In the genomic region with DNA sequence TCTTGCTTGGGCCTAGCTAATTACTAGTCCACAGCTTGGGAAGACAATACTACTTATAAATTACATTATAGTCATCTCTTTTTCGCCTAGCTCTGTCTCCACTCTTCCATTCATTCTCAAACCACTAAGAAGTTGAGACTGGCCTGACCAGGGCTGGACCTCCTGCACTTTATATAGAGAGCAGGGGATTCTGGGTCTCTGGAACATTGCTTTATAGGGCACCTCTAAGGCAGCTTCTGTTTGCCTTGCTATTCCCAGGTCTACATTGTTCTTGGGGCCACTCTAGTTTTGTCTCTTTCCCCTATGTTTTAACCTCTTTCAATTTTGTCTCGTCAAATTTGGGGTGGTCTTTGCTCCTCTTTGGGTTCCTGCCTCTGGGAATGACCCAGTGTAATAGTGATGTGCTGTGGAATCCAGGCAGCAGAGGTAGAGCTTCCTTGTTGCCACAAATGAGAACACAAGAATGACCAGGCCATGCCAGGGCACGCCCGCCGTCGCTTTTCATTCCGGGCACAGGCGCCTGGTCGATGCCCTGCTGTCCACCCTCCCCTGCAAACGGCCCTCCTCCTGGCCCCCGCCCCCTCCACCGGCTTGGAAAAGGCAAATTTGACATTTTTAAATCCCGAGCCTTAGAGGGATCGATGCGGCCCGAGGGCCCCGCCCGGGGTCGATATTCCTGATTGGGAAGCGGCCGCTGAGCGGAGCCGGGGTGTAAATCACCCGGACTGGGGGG, we compare ENCODE assay signal across 10 mouse cellular contexts. TPM values are rescaled to one million over a fixed set of nuclear protein-coding genes. Genes with fewer than 3 reads are reported as not detected.
A peak's percentile ranks its signal among the peaks of the same experiment; 100 is the strongest.
DNase-seq lines count a peak whose midpoint lies in the region; ATAC-seq and TF ChIP-seq lines count a peak whose summit lies in the region.
"Had no signal": no experiment of that assay in that cellular context is flagged by ENCODE, and none has a peak within 500 bp of the region (broad histone marks: within the 10 kb centered on the region; RNA-seq: fewer than 3 reads in every experiment).

No protein-coding gene starts in this region.

- no peaks in the 10 kb centered on the region for H3K36me3 ChIP-seq in lung, embryonic 16.5 days (ENCODE audit: control insufficient read depth, insufficient read depth, low read length)
- H3K36me3 ChIP-seq in forebrain, postnatal 0 days (ENCODE audit: insufficient read depth): no peaks in the 10 kb centered on the region
- H3K36me3 ChIP-seq in limb, embryonic 13.5 days: no peaks in the 10 kb centered on the region
- peaks cover 6% of the 10 kb centered on the region; the same call in 1 of the 2 replicates for H3K36me3 ChIP-seq in small intestine, adult 2 months (ENCODE audit: control insufficient read depth, insufficient read depth, low read length)

- no peaks in the 10 kb centered on the region for H3K9me3 ChIP-seq in lung, embryonic 16.5 days (ENCODE audit: control insufficient read depth, low read length)
- H3K9me3 ChIP-seq in forebrain, postnatal 0 days (ENCODE audit: low read length): no peaks in the 10 kb centered on the region
- no peaks in the 10 kb centered on the region for H3K9me3 ChIP-seq in limb, embryonic 13.5 days

- no peak overlapping the region for H3K9ac ChIP-seq in lung, embryonic 16.5 days (ENCODE audit: low read length)
- H3K9ac ChIP-seq in forebrain, postnatal 0 days: peak overlapping the region; percentile 33; the same call in 1 of the 2 replicates
- peak overlapping the region; percentile 36 for H3K9ac ChIP-seq in limb, embryonic 13.5 days

- TF ChIP-seq POLR2A in lung, adult 2 months (IDR thresholded peaks at IDR 0.05; ENCODE audit: borderline replicate concordance, extremely low read depth, low read depth, low read length): no peak
- TF ChIP-seq POLR2A in small intestine, adult 2 months (IDR thresholded peaks at IDR 0.05; ENCODE audit: low read depth, low read length): no peak
- TF ChIP-seq POLR2A in cerebellum, adult 2 months (IDR thresholded peaks at IDR 0.05; ENCODE audit: borderline replicate concordance, insufficient read depth, low read length): no peak

- peaks cover 39% of the 10 kb centered on the region for H3K4me1 ChIP-seq in lung, embryonic 16.5 days (replicated peaks; ENCODE audit: control insufficient read depth, insufficient read depth, low read length)
- H3K4me1 ChIP-seq in lung, adult 2 months (ENCODE audit: control insufficient read depth, insufficient read depth, low read length): peaks cover 18% of the 10 kb centered on the region
- H3K4me1 ChIP-seq in forebrain, postnatal 0 days (ENCODE audit: insufficient read depth): 0 out of 2 replicates have a peak, but pooled peaks cover 15% of the 10 kb centered on the region
- peaks cover 51% of the 10 kb centered on the region for H3K4me1 ChIP-seq in limb, embryonic 13.5 days
- peaks cover 16% of the 10 kb centered on the region for H3K4me1 ChIP-seq in small intestine, adult 2 months (ENCODE audit: control insufficient read depth, insufficient read depth, insufficient read length, low read length)
- H3K4me1 ChIP-seq in cerebellum, adult 2 months (ENCODE audit: control insufficient read depth, insufficient read depth, low read length): 0 out of 2 replicates have a peak, but pooled peaks cover 3% of the 10 kb centered on the region

- H3K27me3 ChIP-seq in lung, embryonic 16.5 days (ENCODE audit: control insufficient read depth, insufficient read depth, low read depth, low read length): peaks cover 77% of the 10 kb centered on the region
- H3K27me3 ChIP-seq in forebrain, postnatal 0 days (ENCODE audit: insufficient read depth, low read length): peaks cover 51% of the 10 kb centered on the region
- peaks cover 93% of the 10 kb centered on the region for H3K27me3 ChIP-seq in limb, embryonic 13.5 days
- H3K27me3 ChIP-seq in small intestine, adult 2 months (ENCODE audit: control insufficient read depth, insufficient read depth, low read length): peaks cover 60% of the 10 kb centered on the region
- H3K27me3 ChIP-seq in cerebellum, adult 2 months (ENCODE audit: control insufficient read depth, insufficient read depth, low read length): peaks cover 7% of the 10 kb centered on the region; the same call in 1 of the 2 replicates

- no peak overlapping the region for H3K27ac ChIP-seq in lung, embryonic 16.5 days (ENCODE audit: low read length)
- H3K27ac ChIP-seq in forebrain, postnatal 0 days (ENCODE audit: low read depth, low read length): no peak overlapping the region
- no peak overlapping the region for H3K27ac ChIP-seq in limb, embryonic 13.5 days
- no peak overlapping the region for H3K27ac ChIP-seq in small intestine, adult 2 months (ENCODE audit: insufficient read depth, low read depth, low read length)
- no peak overlapping the region for H3K27ac ChIP-seq in cerebellum, adult 2 months (ENCODE audit: insufficient read depth, low read length)

- TF ChIP-seq CTCF in lung, adult 2 months (IDR thresholded peaks at IDR 0.05; ENCODE audit: insufficient read depth, low read length): no peak
- no peak for TF ChIP-seq CTCF in forebrain, postnatal 0 days (IDR thresholded peaks at IDR 0.05; ENCODE audit: low read depth)
- TF ChIP-seq CTCF in small intestine, adult 2 months (IDR thresholded peaks at IDR 0.05; ENCODE audit: extremely low read depth, insufficient read length, insufficient replicate concordance, low read depth, low read length): no peak
- TF ChIP-seq CTCF in cerebellum, adult 2 months (IDR thresholded peaks at IDR 0.05; ENCODE audit: borderline replicate concordance, insufficient read depth, low read depth, low read length): no peak

- peak overlapping the region; percentile 43 for H3K4me3 ChIP-seq in lung, embryonic 16.5 days (ENCODE audit: low read length)
- H3K4me3 ChIP-seq in lung, adult 2 months (replicated peaks; ENCODE audit: extremely low read depth, low read depth, low read length): no peak overlapping the region
- peak overlapping the region; percentile 40 for H3K4me3 ChIP-seq in forebrain, postnatal 0 days (ENCODE audit: low read depth, low read length)
- H3K4me3 ChIP-seq in limb, embryonic 13.5 days: peak overlapping the region; percentile 46
- H3K4me3 ChIP-seq in small intestine, adult 2 months (ENCODE audit: low read depth, low read length): peak overlapping the region; percentile 47
- H3K4me3 ChIP-seq in cerebellum, adult 2 months (replicated peaks; ENCODE audit: insufficient read depth, low read depth, low read length): no peak overlapping the region

- no peak for DNase-seq in lung, adult 2 months
- no peak for DNase-seq in forebrain, postnatal 0 days
- DNase-seq in urinary bladder, adult 18-20 months (ENCODE audit: low spot score in 2 of 2): no peak
- DNase-seq in cerebellum, adult 2 months: no peak

- WGBS in lung, embryonic 16.5 days: 5% methylated on average over 24 of the region's 24 CpGs
- WGBS in lung, adult 2 months: 12% methylated on average over 24 of the region's 24 CpGs
- WGBS in forebrain, postnatal 0 days: 11% methylated on average over 24 of the region's 24 CpGs
- 2% methylated on average over 24 of the region's 24 CpGs for WGBS in limb, embryonic 13.5 days
- WGBS in small intestine, adult 2 months: 15% methylated on average over 24 of the region's 24 CpGs
- 27% methylated on average over 24 of the region's 24 CpGs for WGBS in cerebellum, adult 2 months

- no peak for ATAC-seq in lung, embryonic 16.5 days (ENCODE audit: low read depth)
- ATAC-seq in forebrain, postnatal 0 days: no peak
- no peak for ATAC-seq in limb, embryonic 13.5 days (ENCODE audit: low FRiP score, low read depth)
- ATAC-seq in cerebellum, adult (ENCODE audit: insufficient number of reproducible peaks, low FRiP score, low TSS enrichment): no peak

- H3K4me2 ChIP-seq in lung, embryonic 16.5 days (ENCODE audit: low read depth, low read length): peak overlapping the region; percentile 67
- H3K4me2 ChIP-seq in forebrain, postnatal 0 days (ENCODE audit: low read depth): peak overlapping the region; percentile 74
- H3K4me2 ChIP-seq in limb, embryonic 13.5 days (replicated peaks): peak overlapping the region; percentile 80

RNA-seq across cellular contexts. Expression of gene Dnajc22, which starts 3.3 kb away (rescaled TPM):
- 1.6 and 2.4 TPM in 2 replicates for polyA plus RNA-seq in lung, embryonic 16.5 days (2015; fragmentation: Nextera tagmentation; extraction: Ambion mirVana)
- polyA plus RNA-seq in lung, adult 2 months (2012; rRNA removed): 0.23 and 0.53 TPM in 2 replicates
- total RNA-seq in forebrain, postnatal 0 days (2014; rRNA removed): 0.38 and 0.71 TPM in 2 replicates
- polyA plus RNA-seq in forebrain, postnatal 0 days (2015; fragmentation: Nextera tagmentation; extraction: Ambion mirVana): 0.15 and 0.51 TPM in 2 replicates
- 0.83 and 1.0 TPM in 2 replicates for polyA plus RNA-seq in limb, embryonic 13.5 days (2015; fragmentation: Nextera tagmentation; extraction: Ambion mirVana)
- 24.6 and 43.2 TPM in 2 replicates for polyA plus RNA-seq in small intestine, adult 2 months (2012; rRNA removed)
- 0.13 TPM in 1 of 2 replicates, not detected in the other for polyA plus RNA-seq in cerebellum, adult 2 months (2012; rRNA removed)

RNA-seq across cellular contexts. Expression of gene C1ql4, which starts 8.6 kb away (rescaled TPM):
- polyA plus RNA-seq in lung, embryonic 16.5 days (2015; fragmentation: Nextera tagmentation; extraction: Ambion mirVana): not detected in 2 replicates
- not detected in 2 replicates for polyA plus RNA-seq in lung, adult 2 months (2012; rRNA removed)
- 0.23 and 0.48 TPM in 2 replicates for total RNA-seq in forebrain, postnatal 0 days (2014; rRNA removed)
- polyA plus RNA-seq in forebrain, postnatal 0 days (2015; fragmentation: Nextera tagmentation; extraction: Ambion mirVana): 0.40 TPM in 1 of 2 replicates, not detected in the other
- polyA plus RNA-seq in limb, embryonic 13.5 days (2015; fragmentation: Nextera tagmentation; extraction: Ambion mirVana): not detected in 2 replicates
- polyA plus RNA-seq in small intestine, adult 2 months (2012; rRNA removed): not detected in 2 replicates
- 1.3 and 1.6 TPM in 2 replicates for polyA plus RNA-seq in cerebellum, adult 2 months (2012; rRNA removed)
- total RNA-seq: layer of hippocampus, postnatal 25 days had no signal
- polyA plus RNA-seq: cortical plate, adult 2 months had no signal

RNA-seq across cellular contexts. Expression of gene Troap, which starts 21.9 kb away (rescaled TPM):
- 39.5 and 41.1 TPM in 2 replicates for polyA plus RNA-seq in lung, embryonic 16.5 days (2015; fragmentation: Nextera tagmentation; extraction: Ambion mirVana)
- polyA plus RNA-seq in lung, adult 2 months (2012; rRNA removed): 0.84 and 1.3 TPM in 2 replicates
- total RNA-seq in forebrain, postnatal 0 days (2014; rRNA removed): 1.5 and 3.9 TPM in 2 replicates
- 2.7 and 3.1 TPM in 2 replicates for polyA plus RNA-seq in forebrain, postnatal 0 days (2015; fragmentation: Nextera tagmentation; extraction: Ambion mirVana)
- 36.2 and 37.5 TPM in 2 replicates for polyA plus RNA-seq in limb, embryonic 13.5 days (2015; fragmentation: Nextera tagmentation; extraction: Ambion mirVana)
- polyA plus RNA-seq in small intestine, adult 2 months (2012; rRNA removed): 5.3 and 9.0 TPM in 2 replicates
- 0.07 and 0.22 TPM in 2 replicates for polyA plus RNA-seq in cerebellum, adult 2 months (2012; rRNA removed)

RNA-seq across cellular contexts. Expression of gene Spats2, which starts 29.5 kb away (rescaled TPM):
- polyA plus RNA-seq in lung, embryonic 16.5 days (2015; fragmentation: Nextera tagmentation; extraction: Ambion mirVana): 27.1 and 30.1 TPM in 2 replicates
- polyA plus RNA-seq in lung, adult 2 months (2012; rRNA removed): 7.1 and 10.6 TPM in 2 replicates
- 28.9 and 29.6 TPM in 2 replicates for total RNA-seq in forebrain, postnatal 0 days (2014; rRNA removed)
- polyA plus RNA-seq in forebrain, postnatal 0 days (2015; fragmentation: Nextera tagmentation; extraction: Ambion mirVana): 21.8 and 24.4 TPM in 2 replicates
- polyA plus RNA-seq in limb, embryonic 13.5 days (2015; fragmentation: Nextera tagmentation; extraction: Ambion mirVana): 50.3 and 50.5 TPM in 2 replicates
- 1.6 and 3.9 TPM in 2 replicates for polyA plus RNA-seq in small intestine, adult 2 months (2012; rRNA removed)
- polyA plus RNA-seq in cerebellum, adult 2 months (2012; rRNA removed): 26.7 and 26.9 TPM in 2 replicates

RNA-seq across cellular contexts. Expression of gene Prph, which starts 41.3 kb away (rescaled TPM):
- polyA plus RNA-seq in lung, embryonic 16.5 days (2015; fragmentation: Nextera tagmentation; extraction: Ambion mirVana): 3.9 and 4.5 TPM in 2 replicates
- polyA plus RNA-seq in lung, adult 2 months (2012; rRNA removed): 0.71 and 1.0 TPM in 2 replicates
- 1.7 and 2.3 TPM in 2 replicates for total RNA-seq in forebrain, postnatal 0 days (2014; rRNA removed)
- 2.3 and 2.4 TPM in 2 replicates for polyA plus RNA-seq in forebrain, postnatal 0 days (2015; fragmentation: Nextera tagmentation; extraction: Ambion mirVana)
- polyA plus RNA-seq in limb, embryonic 13.5 days (2015; fragmentation: Nextera tagmentation; extraction: Ambion mirVana): 1.0 and 1.2 TPM in 2 replicates
- polyA plus RNA-seq in small intestine, adult 2 months (2012; rRNA removed): 4.6 and 4.8 TPM in 2 replicates
- polyA plus RNA-seq in cerebellum, adult 2 months (2012; rRNA removed): 25.7 and 37.7 TPM in 2 replicates

Comparison
In these comparisons a context has a peak if more than half of its experiments do, and no peak if none do; other contexts are left out.
1. H3K4me3 ChIP-seq: peak in lung, embryonic 16.5 days (single experiment), forebrain, postnatal 0 days (single experiment), limb, embryonic 13.5 days (single experiment) and small intestine, adult 2 months (single experiment); none in lung, adult 2 months (single experiment) and cerebellum, adult 2 months (single experiment).
2. Peak in every context shown above with its lines, with median percentiles within 50 percentile points of each other: H3K4me2 ChIP-seq.